9 mouse cellular contexts compared by ENCODE assay signal in genomic region chr10:127166404-127166715, GRCm38 (mm10). TPM values are rescaled to one million over a fixed set of nuclear protein-coding genes. Genes with fewer than 3 reads are reported as not detected.
DNase-seq lines count a peak whose midpoint lies in the region; ATAC-seq and TF ChIP-seq lines count a peak whose summit lies in the region.
"Had no signal": no experiment of that assay in that cellular context is flagged by ENCODE, and none has a peak within 500 bp of the region (broad histone marks: within the 10 kb centered on the region; RNA-seq: fewer than 3 reads in every experiment).

No protein-coding gene starts in this region.

- H3K4me3 ChIP-seq in erythroblast, embryonic 14.5 days (replicated peaks), result peak overlapping the region; percentile 63
- H3K4me3 ChIP-seq in spleen, adult 2 months (ENCODE audit: extremely low read depth, insufficient read depth, insufficient read length), result peak overlapping the region; percentile 72
- H3K4me3 ChIP-seq in limb, embryonic 13.5 days, result peak overlapping the region; percentile 65
- peak overlapping the region; percentile 67 for H3K4me3 ChIP-seq in stomach, embryonic 14.5 days (ENCODE audit: low read depth, low read length)

- H3K9ac ChIP-seq in limb, embryonic 13.5 days, result peak overlapping the region; percentile 76
- peak overlapping the region; percentile 72; the same call in 1 of the 2 replicates for H3K9ac ChIP-seq in stomach, embryonic 14.5 days (replicated peaks; ENCODE audit: low read depth, low read length)

- no peak for ATAC-seq in erythroblast, adult 5-6 weeks (replicated peaks; ENCODE audit: low FRiP score, poor library complexity, severe bottlenecking)
- no peak; the same call in 1 of the 2 replicates for ATAC-seq in limb, embryonic 13.5 days (ENCODE audit: low FRiP score, low read depth)
- no peak for ATAC-seq in stomach, embryonic 14.5 days (ENCODE audit: insufficient number of reproducible peaks, insufficient read depth, low FRiP score, low read depth)

- no peaks in the 10 kb centered on the region for H3K36me3 ChIP-seq in erythroblast, embryonic 14.5 days (ENCODE audit: control insufficient read depth)
- H3K36me3 ChIP-seq in spleen, adult 2 months (ENCODE audit: control insufficient read depth, insufficient read depth, low read length), result peaks cover 24% of the 10 kb centered on the region
- no peaks in the 10 kb centered on the region for H3K36me3 ChIP-seq in limb, embryonic 13.5 days
- no peaks in the 10 kb centered on the region for H3K36me3 ChIP-seq in stomach, embryonic 14.5 days (ENCODE audit: control insufficient read depth, insufficient read depth, low read length)

- no peaks in the 10 kb centered on the region; the same call in 1 of the 2 replicates for H3K9me3 ChIP-seq in erythroblast, embryonic 14.5 days (ENCODE audit: control insufficient read depth, low read length)
- no peaks in the 10 kb centered on the region for H3K9me3 ChIP-seq in limb, embryonic 13.5 days
- H3K9me3 ChIP-seq in stomach, embryonic 14.5 days (ENCODE audit: control insufficient read depth, low read depth, low read length), result no peaks in the 10 kb centered on the region

- no peak for DNase-seq in spleen, adult 2 months (ENCODE audit: low read depth in 1 of 2, low spot score in 2 of 2)
- no peak for DNase-seq in spleen, postnatal 4 days (ENCODE audit: low spot score in 2 of 2)
- no peak for DNase-seq in gastrocnemius, adult 8-10 months (ENCODE audit: low spot score in 2 of 2)
- DNase-seq in left cerebral cortex, adult 8-10 months (ENCODE audit: low spot score in 2 of 2), result no peak

- H3K4me2 ChIP-seq in limb, embryonic 13.5 days (replicated peaks), result peak overlapping the region; percentile 100
- peak overlapping the region; percentile 100 for H3K4me2 ChIP-seq in stomach, embryonic 14.5 days (replicated peaks; ENCODE audit: low read depth, low read length)

- 23% methylated on average over 11 of the region's 11 CpGs for WGBS in spleen, adult 2 months
- WGBS in limb, embryonic 13.5 days, result 5% methylated on average over 11 of the region's 11 CpGs
- 5% methylated on average over 11 of the region's 11 CpGs for WGBS in stomach, embryonic 14.5 days

- peaks cover 44% of the 10 kb centered on the region for H3K4me1 ChIP-seq in erythroblast, embryonic 14.5 days (ENCODE audit: control insufficient read depth)
- H3K4me1 ChIP-seq in spleen, adult 2 months (ENCODE audit: control insufficient read depth, insufficient read depth, insufficient read length), result peaks cover 12% of the 10 kb centered on the region; the same call in 1 of the 2 replicates
- peaks cover 30% of the 10 kb centered on the region for H3K4me1 ChIP-seq in limb, embryonic 13.5 days
- peaks cover 9% of the 10 kb centered on the region for H3K4me1 ChIP-seq in stomach, embryonic 14.5 days (ENCODE audit: control insufficient read depth, insufficient read depth, low read length)

- peak overlapping the region; percentile 100 for H3K27ac ChIP-seq in spleen, adult 2 months (ENCODE audit: insufficient read depth, low read length)
- no peak overlapping the region for H3K27ac ChIP-seq in limb, embryonic 13.5 days
- no peak overlapping the region; the same call in 1 of the 2 replicates for H3K27ac ChIP-seq in stomach, embryonic 14.5 days (ENCODE audit: low read length)

- no peak for TF ChIP-seq POLR2A in spleen, adult 2 months (IDR thresholded peaks at IDR 0.05; ENCODE audit: low read depth, low read length)

- no peak for TF ChIP-seq CTCF in spleen, adult 2 months (IDR thresholded peaks at IDR 0.05; ENCODE audit: extremely low read depth, insufficient read depth, insufficient read length, insufficient replicate concordance)

- H3K27me3 ChIP-seq in erythroblast, embryonic 14.5 days (ENCODE audit: control insufficient read depth), result peaks cover 80% of the 10 kb centered on the region
- H3K27me3 ChIP-seq in spleen, adult 2 months (ENCODE audit: control insufficient read depth, insufficient read depth, low read length), result no peaks in the 10 kb centered on the region
- H3K27me3 ChIP-seq in limb, embryonic 13.5 days, result peaks cover 83% of the 10 kb centered on the region
- peaks cover 38% of the 10 kb centered on the region for H3K27me3 ChIP-seq in stomach, embryonic 14.5 days (ENCODE audit: control insufficient read depth, insufficient read depth, low read length)

RNA-seq across cellular contexts. Expression of gene B4galnt1, which starts 1.3 kb away (rescaled TPM):
- polyA plus RNA-seq in erythroblast, embryonic 14.5 days (2012), result 0.56 and 1.0 TPM in 2 replicates
- 33.0 and 34.3 TPM in 2 replicates for total RNA-seq in erythroblast, adult 5-6 weeks (2015; ENCODE audit: low replicate concordance)
- 8.1 and 17.6 TPM in 2 replicates for total RNA-seq in erythroblast, adult 5-6 weeks (2017; ENCODE audit: low replicate concordance)
- 284 and 346 TPM in 2 replicates for polyA plus RNA-seq in spleen, adult 2 months (2012; rRNA removed)
- 6.2 and 6.9 TPM in 2 replicates for polyA plus RNA-seq in limb, embryonic 13.5 days (2015; fragmentation: Nextera tagmentation; extraction: Ambion mirVana)
- 27.7 and 29.4 TPM in 2 replicates for polyA plus RNA-seq in stomach, embryonic 14.5 days (2014; fragmentation: Nextera tagmentation; extraction: Ambion mirVana)
- under 1 TPM; 0.29 to 0.70 (median 0.38) TPM for total RNA-seq in gastrocnemius, adult 8-10 months (2022)
- total RNA-seq in left cerebral cortex, adult 8-10 months (2022), result 100 to 1,000 TPM; 105 to 118 (median 112) TPM

RNA-seq across cellular contexts. Expression of gene Slc26a10, which starts 14.1 kb away (rescaled TPM):
- polyA plus RNA-seq in erythroblast, embryonic 14.5 days (2012), result not detected in 2 replicates
- not detected in 2 replicates for total RNA-seq in erythroblast, adult 5-6 weeks (2015; ENCODE audit: low replicate concordance)
- total RNA-seq in erythroblast, adult 5-6 weeks (2017; ENCODE audit: low replicate concordance), result 0.28 TPM in 1 of 2 replicates, not detected in the other
- 0.94 and 1.1 TPM in 2 replicates for polyA plus RNA-seq in spleen, adult 2 months (2012; rRNA removed)
- 1.4 and 1.6 TPM in 2 replicates for polyA plus RNA-seq in limb, embryonic 13.5 days (2015; fragmentation: Nextera tagmentation; extraction: Ambion mirVana)
- polyA plus RNA-seq in stomach, embryonic 14.5 days (2014; fragmentation: Nextera tagmentation; extraction: Ambion mirVana), result 0.34 and 0.82 TPM in 2 replicates
- 1 to 10 TPM; 1.8 to 4.1 (median 2.7) TPM for total RNA-seq in gastrocnemius, adult 8-10 months (2022)
- total RNA-seq in left cerebral cortex, adult 8-10 months (2022), result 1 to 10 TPM; 5.8 to 7.4 (median 6.9) TPM

RNA-seq across cellular contexts. Expression of gene Arhgef25, which starts 23.5 kb away (rescaled TPM):
- polyA plus RNA-seq in erythroblast, embryonic 14.5 days (2012), result 0.47 and 0.52 TPM in 2 replicates
- 0.84 and 1.7 TPM in 2 replicates for total RNA-seq in erythroblast, adult 5-6 weeks (2015; ENCODE audit: low replicate concordance)
- total RNA-seq in erythroblast, adult 5-6 weeks (2017; ENCODE audit: low replicate concordance), result 2.2 and 2.7 TPM in 2 replicates
- 8.5 and 9.2 TPM in 2 replicates for polyA plus RNA-seq in spleen, adult 2 months (2012; rRNA removed)
- 108 and 111 TPM in 2 replicates for polyA plus RNA-seq in limb, embryonic 13.5 days (2015; fragmentation: Nextera tagmentation; extraction: Ambion mirVana)
- 64.0 and 71.1 TPM in 2 replicates for polyA plus RNA-seq in stomach, embryonic 14.5 days (2014; fragmentation: Nextera tagmentation; extraction: Ambion mirVana)
- total RNA-seq in gastrocnemius, adult 8-10 months (2022), result 10 to 100 TPM in 1 of 4 experiments, 1 to 10 TPM in 3; 7.1 to 12.1 (median 9.0) TPM
- 100 to 1,000 TPM; 153 to 178 (median 174) TPM for total RNA-seq in left cerebral cortex, adult 8-10 months (2022)
- total RNA-seq: neutrophil, adult 5-6 weeks had no signal

RNA-seq across cellular contexts. Expression of gene Dtx3, which starts 29.2 kb away (rescaled TPM):
- 11.1 and 11.5 TPM in 2 replicates for polyA plus RNA-seq in erythroblast, embryonic 14.5 days (2012)
- 10.4 and 18.0 TPM in 2 replicates for total RNA-seq in erythroblast, adult 5-6 weeks (2015; ENCODE audit: low replicate concordance)
- 8.4 and 9.4 TPM in 2 replicates for total RNA-seq in erythroblast, adult 5-6 weeks (2017; ENCODE audit: low replicate concordance)
- polyA plus RNA-seq in spleen, adult 2 months (2012; rRNA removed), result 67.9 and 83.7 TPM in 2 replicates
- polyA plus RNA-seq in limb, embryonic 13.5 days (2015; fragmentation: Nextera tagmentation; extraction: Ambion mirVana), result 169 and 173 TPM in 2 replicates
- polyA plus RNA-seq in stomach, embryonic 14.5 days (2014; fragmentation: Nextera tagmentation; extraction: Ambion mirVana), result 123 and 125 TPM in 2 replicates
- 10 to 100 TPM; 22.1 to 27.1 (median 23.2) TPM for total RNA-seq in gastrocnemius, adult 8-10 months (2022)
- 100 to 1,000 TPM; 211 to 218 (median 216) TPM for total RNA-seq in left cerebral cortex, adult 8-10 months (2022)

RNA-seq across cellular contexts. Expression of gene Pip4k2c, which starts 45.0 kb away (rescaled TPM):
- polyA plus RNA-seq in erythroblast, embryonic 14.5 days (2012), result 9.5 and 10.2 TPM in 2 replicates
- total RNA-seq in erythroblast, adult 5-6 weeks (2015; ENCODE audit: low replicate concordance), result 11.3 and 13.3 TPM in 2 replicates
- total RNA-seq in erythroblast, adult 5-6 weeks (2017; ENCODE audit: low replicate concordance), result 19.6 and 25.6 TPM in 2 replicates
- polyA plus RNA-seq in spleen, adult 2 months (2012; rRNA removed), result 22.2 and 24.3 TPM in 2 replicates
- 27.6 and 29.1 TPM in 2 replicates for polyA plus RNA-seq in limb, embryonic 13.5 days (2015; fragmentation: Nextera tagmentation; extraction: Ambion mirVana)
- polyA plus RNA-seq in stomach, embryonic 14.5 days (2014; fragmentation: Nextera tagmentation; extraction: Ambion mirVana), result 22.7 and 22.9 TPM in 2 replicates
- 1 to 10 TPM; 7.6 to 8.8 (median 8.4) TPM for total RNA-seq in gastrocnemius, adult 8-10 months (2022)
- total RNA-seq in left cerebral cortex, adult 8-10 months (2022), result 100 to 1,000 TPM; 104 to 112 (median 106) TPM
